Mouse (Mus musculus) adrenal gland (tissue): ENCODE data around the gene Gm17482.

Experiments
- intact Hi-C: fragments of 180-260 bp; cut with DNase I; formaldehyde crosslinking; loops from one replicate; pipeline ENCODE4 v1.15.1; 2025

The Gm17482 gene

GRCm38 (mm10) chr6:115291068-115291467 is 63.9 kb downstream of the Gm17482 start:
- intact Hi-C loops: no loop called here

GRCm38 (mm10) chr6:115291823-115292222 is 64.7 kb downstream of the Gm17482 start:
- intact Hi-C loops: no loop called here

GRCm38 (mm10) chr6:115292621-115293020 is 65.5 kb downstream of the Gm17482 start:
- intact Hi-C loops: no loop called here

GRCm38 (mm10) chr6:115293877-115294276 is 66.7 kb downstream of the Gm17482 start:
- intact Hi-C loops: no loop called here

GRCm38 (mm10) chr6:115307134-115307533 is 80.0 kb downstream of the Gm17482 start:
- intact Hi-C loops: no loop called here
